Mouse (Mus musculus): Measurements from ENCODE around the gene Vac14.

The Vac14 gene

GRCm38 (mm10) chr8:110717131-110717530, 98.7 kb downstream of the Vac14 start:
- DNase-seq (ENCODE audit: extremely low read depth, low read depth), result no peak

DNA sequence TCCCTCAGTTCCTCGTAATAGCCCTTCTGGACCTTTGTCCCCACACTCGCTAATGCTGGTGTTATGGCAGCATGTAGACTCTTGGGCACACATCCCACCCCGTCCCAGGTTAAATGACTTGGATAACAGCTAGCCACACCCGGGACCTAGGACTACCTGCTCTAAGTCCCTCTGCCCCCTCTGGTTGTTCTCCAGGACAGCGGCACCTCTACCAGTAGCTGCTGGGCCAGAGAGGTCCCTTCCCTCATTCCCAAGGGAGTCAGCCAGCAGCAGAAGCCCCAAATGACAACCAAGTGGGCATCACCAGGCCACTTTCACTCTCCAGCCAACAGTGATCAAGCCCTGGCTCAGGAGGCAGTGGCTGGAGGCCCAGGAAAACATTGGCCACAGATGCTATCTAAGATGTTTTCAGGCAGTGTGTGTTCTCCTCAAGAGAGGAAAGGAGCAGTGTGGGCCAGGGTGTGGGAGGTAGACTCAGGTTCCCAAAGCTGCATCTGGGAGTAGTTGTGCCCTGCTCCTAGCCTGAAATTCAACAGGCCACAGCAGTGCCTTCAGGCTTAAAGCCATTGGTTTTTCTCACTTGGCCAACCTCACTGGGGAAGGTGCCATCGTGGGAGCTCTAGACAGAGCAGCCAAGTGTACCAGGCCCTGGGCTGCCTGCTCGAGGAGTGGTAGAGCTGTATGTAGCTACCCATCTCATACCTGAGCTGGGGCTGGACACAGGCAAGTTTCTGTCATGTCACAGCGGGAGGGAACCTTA, 100.0 kb downstream of the Vac14 start:
- DNase-seq (ENCODE audit: extremely low read depth, low read depth), result no peak

- DNase-seq (ENCODE audit: extremely low read depth, low read depth), result no peak
Observed at GRCm38 (mm10) chr8:110718969-110719670, 100.7 kb downstream of the Vac14 start.

- DNase-seq (ENCODE audit: extremely low read depth, low read depth), result no peak
Observed at GRCm38 (mm10) chr8:110719898-110720653, 101.7 kb downstream of the Vac14 start.

- no peak for DNase-seq (ENCODE audit: extremely low read depth, low read depth)
Observed at GRCm38 (mm10) chr8:110720685-110721598, 102.6 kb downstream of the Vac14 start, which contains the start of gene Mtss1l. TSS of gene Mtss1l (plus strand) at chr8:110721476.

- DNase-seq (ENCODE audit: extremely low read depth, low read depth), result no peak
Observed at GRCm38 (mm10) chr8:110721606-110722413, 103.4 kb downstream of the Vac14 start.

GRCm38 (mm10) chr8:110722414-110723011, 104.1 kb downstream of the Vac14 start:
- no peak for DNase-seq (ENCODE audit: extremely low read depth, low read depth)

GRCm38 (mm10) chr8:110724493-110724892, 106.1 kb downstream of the Vac14 start:
- no peak for DNase-seq (ENCODE audit: extremely low read depth, low read depth)

GRCm38 (mm10) chr8:110725084-110725838, 106.9 kb downstream of the Vac14 start:
- DNase-seq (ENCODE audit: extremely low read depth, low read depth), result no peak

- no peak for DNase-seq (ENCODE audit: extremely low read depth, low read depth)
Observed at GRCm38 (mm10) chr8:110726893-110727292, 108.5 kb downstream of the Vac14 start.

DNA sequence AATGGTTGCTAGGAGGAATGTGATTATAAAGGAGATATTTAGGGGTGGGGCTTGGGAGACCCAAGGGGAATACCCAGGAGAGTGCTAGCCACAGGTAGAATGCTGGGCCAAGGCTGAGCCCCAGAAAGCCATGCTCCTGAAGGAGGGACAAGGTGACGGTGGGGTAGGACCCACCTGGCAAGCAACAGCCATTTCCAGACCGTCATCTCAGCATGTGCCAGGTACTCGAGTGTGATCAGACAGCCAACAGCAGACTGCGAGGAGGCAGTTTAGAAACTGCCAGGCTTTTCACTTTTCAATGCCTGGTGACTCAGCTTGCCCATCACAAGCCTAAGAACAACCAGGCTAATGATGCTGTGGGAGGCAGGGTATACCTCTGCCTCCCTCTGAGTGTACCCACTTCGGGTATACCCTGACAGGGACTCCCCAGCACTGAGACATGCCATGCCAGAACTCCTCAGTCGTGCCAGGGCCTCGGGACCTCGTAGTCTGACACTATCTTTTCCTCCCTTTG, 113.0 kb downstream of the Vac14 start:
- DNase-seq (ENCODE audit: extremely low read depth, low read depth), result no peak

GRCm38 (mm10) chr8:110733036-110733435, 114.7 kb downstream of the Vac14 start:
- DNase-seq (ENCODE audit: extremely low read depth, low read depth), result no peak

GRCm38 (mm10) chr8:110738591-110739195, 120.3 kb downstream of the Vac14 start:
- no peak for DNase-seq (ENCODE audit: extremely low read depth, low read depth)

DNA sequence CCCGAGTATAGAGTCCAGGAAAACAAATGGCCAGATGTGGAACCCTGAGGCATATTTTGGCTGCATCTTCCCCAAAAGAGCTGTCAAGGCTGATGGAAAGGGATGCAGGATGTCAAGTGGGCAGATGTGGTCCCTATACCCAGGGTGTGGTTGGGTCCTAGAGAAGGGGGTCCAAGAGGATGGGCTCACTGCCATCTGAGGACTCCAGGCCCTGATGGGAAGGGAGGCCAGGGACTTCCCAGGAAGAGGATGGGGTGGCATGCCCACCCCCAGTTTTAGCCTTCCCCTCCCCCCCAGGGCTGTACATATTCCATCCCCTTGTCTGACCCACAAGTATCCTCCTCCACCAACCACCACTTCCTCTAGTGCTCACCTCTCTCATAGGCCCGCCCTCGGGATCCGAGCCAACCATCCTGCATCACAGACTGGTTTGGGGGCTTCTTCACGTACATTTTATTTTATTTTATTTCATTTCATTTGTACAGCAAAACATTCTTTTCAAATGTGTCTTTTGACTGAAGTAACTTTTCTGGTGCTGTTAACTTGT, 122.3 kb downstream of the Vac14 start:
- DNase-seq (ENCODE audit: extremely low read depth, low read depth), result no peak

GRCm38 (mm10) chr8:110741816-110742451, 123.5 kb downstream of the Vac14 start:
- DNase-seq (ENCODE audit: extremely low read depth, low read depth), result no peak

DNA sequence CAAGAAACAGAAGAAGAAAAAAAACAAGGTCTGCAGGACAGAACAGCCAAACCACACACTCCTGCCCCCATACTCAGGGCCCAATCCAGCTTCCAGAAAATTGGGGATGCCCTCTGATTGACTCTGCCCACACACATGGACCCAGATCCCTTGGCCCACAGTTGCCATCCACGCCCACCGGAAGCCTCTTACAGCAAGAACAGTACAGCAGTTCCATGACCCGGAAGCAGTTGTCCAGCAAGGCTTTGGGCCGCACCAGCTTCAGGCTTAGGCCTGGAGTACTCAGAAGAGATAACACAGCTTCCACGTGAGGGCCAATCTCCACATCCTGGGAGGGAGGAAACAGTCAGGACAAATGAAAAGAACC, 124.0 kb downstream of the Vac14 start:
- DNase-seq (ENCODE audit: extremely low read depth, low read depth), result no peak

DNA sequence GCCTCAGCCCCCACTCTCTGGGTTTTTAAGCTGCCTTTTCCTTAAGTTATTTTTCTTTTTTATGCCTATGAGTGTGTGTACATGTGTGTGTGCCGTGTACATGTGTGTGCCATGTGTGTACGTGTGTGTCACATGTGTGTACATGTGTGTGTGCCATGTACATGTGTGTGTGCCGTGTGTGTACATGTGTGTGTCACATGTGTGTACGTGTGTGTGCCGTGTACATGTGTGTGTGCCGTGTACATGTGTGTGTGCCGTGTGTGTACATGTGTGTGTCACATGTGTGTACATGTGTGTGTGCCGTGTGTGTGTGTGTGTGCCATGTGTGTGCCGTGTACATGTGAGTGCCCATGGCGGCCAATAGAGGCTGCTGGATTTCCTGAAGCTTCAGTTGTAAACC, 126.8 kb downstream of the Vac14 start:
- DNase-seq (ENCODE audit: extremely low read depth, low read depth), result no peak

DNA sequence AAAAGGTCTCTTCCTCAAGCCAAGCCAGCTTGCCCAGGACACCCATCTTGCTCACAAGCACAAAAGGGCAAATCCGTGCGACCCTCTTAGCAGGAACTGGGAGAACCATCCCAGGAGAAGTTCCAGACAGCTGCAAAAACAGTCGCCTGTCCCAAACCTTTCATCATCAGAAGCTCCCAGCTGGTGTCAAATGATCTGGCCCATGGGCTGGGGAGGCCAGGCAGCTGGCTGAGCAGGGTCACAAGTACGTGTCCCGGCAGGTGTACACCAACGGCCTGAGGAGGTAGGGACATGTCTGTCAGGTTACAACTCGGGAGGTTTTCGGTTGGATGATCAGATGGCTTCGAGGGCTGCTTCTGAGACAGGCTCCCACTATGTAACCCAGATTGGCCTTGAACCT, 128.3 kb downstream of the Vac14 start:
- DNase-seq (ENCODE audit: extremely low read depth, low read depth), result no peak

Measured in MEL-GATA-1-ER (cell line).